ENCODE assay signal across 28 mouse cellular contexts in the genomic region with DNA sequence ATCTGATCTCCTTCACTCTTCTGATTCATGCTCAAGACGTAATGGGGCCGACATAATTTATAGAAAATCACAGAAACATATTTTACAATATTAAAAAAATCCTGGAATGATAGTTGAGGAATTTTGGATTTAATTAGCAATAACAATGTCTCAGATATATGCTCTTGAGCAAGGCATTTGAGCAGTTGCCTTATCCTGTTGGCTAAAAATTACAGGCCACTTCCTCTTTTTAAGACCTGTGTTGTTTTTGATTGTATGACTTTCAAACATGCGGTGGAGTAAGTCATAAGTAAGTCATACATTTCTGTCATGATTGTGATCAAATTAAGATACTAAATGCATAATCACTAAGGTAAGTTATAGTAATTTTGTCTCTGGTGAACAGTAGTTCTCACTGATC.
"Had no signal": no experiment of that assay in that cellular context is flagged by ENCODE, and none has a peak within 500 bp of the region (broad histone marks: within the 10 kb centered on the region; RNA-seq: fewer than 3 reads in every experiment).

No protein-coding gene starts in this region.

- H3K4me1 ChIP-seq: embryonic facial prominence, embryonic 10.5 days; embryonic facial prominence, embryonic 12.5 days; embryonic facial prominence, embryonic 13.5 days; embryonic facial prominence, embryonic 15.5 days; forebrain, embryonic 10.5 days; forebrain, embryonic 12.5 days; forebrain, embryonic 13.5 days; forebrain, embryonic 15.5 days; heart, embryonic 10.5 days had no signal

- H3K9ac ChIP-seq: embryonic facial prominence, embryonic 12.5 days; embryonic facial prominence, embryonic 13.5 days; embryonic facial prominence, embryonic 15.5 days; forebrain, embryonic 12.5 days; forebrain, embryonic 13.5 days; forebrain, embryonic 15.5 days; forebrain, postnatal 0 days had no signal

- H3K27ac ChIP-seq: embryonic facial prominence, embryonic 10.5 days; embryonic facial prominence, embryonic 12.5 days; embryonic facial prominence, embryonic 13.5 days; embryonic facial prominence, embryonic 15.5 days; forebrain, embryonic 10.5 days; forebrain, embryonic 12.5 days; forebrain, embryonic 13.5 days; forebrain, embryonic 15.5 days; gastrocnemius, adult 2 months; heart, adult 2 months; heart, embryonic 10.5 days had no signal

- H3K4me3 ChIP-seq: embryonic facial prominence, embryonic 10.5 days; embryonic facial prominence, embryonic 12.5 days; embryonic facial prominence, embryonic 13.5 days; embryonic facial prominence, embryonic 15.5 days; erythroblast, embryonic 14.5 days; forebrain, embryonic 10.5 days; forebrain, embryonic 12.5 days; forebrain, embryonic 13.5 days; forebrain, embryonic 15.5 days; gastrocnemius, adult 2 months; heart, adult 2 months; heart, embryonic 10.5 days had no signal

- H3K27me3 ChIP-seq: embryonic facial prominence, embryonic 12.5 days; embryonic facial prominence, embryonic 15.5 days; forebrain, embryonic 12.5 days; forebrain, embryonic 13.5 days; forebrain, embryonic 15.5 days had no signal

- ATAC-seq: forebrain, embryonic 13.5 days; forebrain, embryonic 14.5 days; forebrain, embryonic 15.5 days; forebrain, embryonic 16.5 days; forebrain, postnatal 0 days had no signal

- DNase-seq: cerebellum, adult 9-11 months; cerebellum, postnatal 10 days; cerebellum, postnatal 14 days; cerebellum, postnatal 25 days; cerebellum, postnatal 36 days; embryo, embryonic 11 days; forebrain, postnatal 0 days; gastrocnemius, adult 2 months; gastrocnemius, postnatal 10 days; gastrocnemius, postnatal 14 days; gastrocnemius, postnatal 25 days; gastrocnemius, postnatal 36 days; heart, adult 11 months; heart, adult 18-20 months; heart, adult 2 months had no signal

- H3K9me3 ChIP-seq: embryonic facial prominence, embryonic 10.5 days; embryonic facial prominence, embryonic 12.5 days; embryonic facial prominence, embryonic 13.5 days; embryonic facial prominence, embryonic 15.5 days; forebrain, embryonic 10.5 days; forebrain, embryonic 12.5 days; forebrain, embryonic 13.5 days; forebrain, embryonic 15.5 days; heart, embryonic 10.5 days had no signal

- H3K36me3 ChIP-seq: embryonic facial prominence, embryonic 10.5 days; embryonic facial prominence, embryonic 12.5 days; embryonic facial prominence, embryonic 13.5 days; embryonic facial prominence, embryonic 15.5 days; forebrain, embryonic 10.5 days; forebrain, embryonic 12.5 days; forebrain, embryonic 15.5 days; heart, embryonic 10.5 days had no signal

- H3K4me2 ChIP-seq: embryonic facial prominence, embryonic 12.5 days; embryonic facial prominence, embryonic 13.5 days; embryonic facial prominence, embryonic 15.5 days; forebrain, embryonic 12.5 days; forebrain, embryonic 13.5 days; forebrain, embryonic 15.5 days; heart, embryonic 11.5 days had no signal
